Mouse (Mus musculus) left cerebral cortex, adult 18-20 months (tissue): ENCODE results near the gene Derl2. TPM values are rescaled to one million over a fixed set of nuclear protein-coding genes. Genes with fewer than 3 reads are reported as not detected.

Experiments used
- DNase-seq, 2 experiments: peaks; one replicate each; pipeline ENCODE4 v3.0.0; 2021 to 2022; ENCODE audit warnings: low spot score in 2 of 2, mixed read lengths in 1 of 2
- long read RNA-seq, 2 experiments: library from polyadenylated mRNA; stranded (forward); transcript quantifications; one replicate each; pipeline ENCODE4 v2.0.0; 2021
- total RNA-seq, 2 experiments: library from RNA; stranded (reverse); gene quantifications; 2 replicates each; pipeline ENCODE4 v1.2.3; 2021

Derl2 gene
- 10 to 100 TPM; 21.0 to 28.8 TPM for total RNA-seq
- long read RNA-seq, experiment 1, transcript Derl2-206 (7 exons, 3,666 nt), result major isoform, 43 of 55 reads
- long read RNA-seq, experiment 1, partial matches to known transcripts, result 1 of 55 reads
- long read RNA-seq, experiment 1, other reads (novel, unspliced or antisense), result 11 of 55 reads
- long read RNA-seq, experiment 2, transcript Derl2-206 (7 exons, 3,666 nt), result major isoform, 25 of 36 reads
- long read RNA-seq, experiment 2, partial matches to known transcripts, result 0 of 36 reads
- long read RNA-seq, experiment 2, other reads (novel, unspliced or antisense), result 10 of 36 reads

GRCm38 (mm10) chr11:71019201-71020068 is at the start of gene Derl2, which contains the start of gene Mis12:
Gene Derl2 (minus strand): TSS chr11:71019841.
Gene Mis12 (plus strand): TSS chr11:71019611.
- DNase-seq, result peak; percentile 97 to 98

GRCm38 (mm10) chr11:71052554-71052953 is 32.9 kb upstream of the Derl2 start:
- DNase-seq, result peak in 1 of 2 experiments; percentile 12

- no peak for DNase-seq
These were observed 20.1 kb upstream of the Derl2 start for GRCm38 (mm10) chr11:71039526-71040298.

- DNase-seq, result peak; percentile 61 to 73
These were observed 13.6 kb upstream of the Derl2 start, which contains the start of gene 6330403K07Rik for GRCm38 (mm10) chr11:71033163-71033761. Gene 6330403K07Rik (minus strand): TSS chr11:71033513.

GRCm38 (mm10) chr11:71032491-71033162 is 13.0 kb upstream of the Derl2 start:
- peak; percentile 41 to 59 for DNase-seq

- DNase-seq, result no peak
These were observed 12.4 kb upstream of the Derl2 start for GRCm38 (mm10) chr11:71032070-71032469.

- DNase-seq, result no peak
These were observed 9.9 kb upstream of the Derl2 start for GRCm38 (mm10) chr11:71029403-71030118.

GRCm38 (mm10) chr11:71028280-71028679 is 8.6 kb upstream of the Derl2 start:
- DNase-seq, result no peak

GRCm38 (mm10) chr11:71018416-71019200 is 1.0 kb downstream of the Derl2 start:
- DNase-seq, result peak in 1 of 2 experiments; percentile 6

- no peak for DNase-seq
These were observed 2.6 kb downstream of the Derl2 start for GRCm38 (mm10) chr11:71017051-71017450.

- no peak for DNase-seq
These were observed 6.9 kb downstream of the Derl2 start for GRCm38 (mm10) chr11:71012743-71013142.

- DNase-seq, result no peak
These were observed 11.3 kb downstream of the Derl2 start for GRCm38 (mm10) chr11:71008321-71008720.

GRCm38 (mm10) chr11:71007831-71008230 is 11.8 kb downstream of the Derl2 start:
- DNase-seq, result no peak

- no peak for DNase-seq
These were observed 12.6 kb downstream of the Derl2 start for GRCm38 (mm10) chr11:71007026-71007425.

- no peak for DNase-seq
These were observed 14.6 kb downstream of the Derl2 start for GRCm38 (mm10) chr11:71005046-71005445.

- DNase-seq, result peak; percentile 96 to 98
These were observed 15.3 kb downstream of the Derl2 start, which contains the start of gene Dhx33 for GRCm38 (mm10) chr11:71004316-71004773. Gene Dhx33 (minus strand): TSS chr11:71004437.

GRCm38 (mm10) chr11:71003611-71004315 is 15.9 kb downstream of the Derl2 start:
- DNase-seq, result no peak

- peak; percentile 32 to 45 for DNase-seq
These were observed 18.5 kb downstream of the Derl2 start for GRCm38 (mm10) chr11:71001167-71001566.
